Mouse (Mus musculus) kidney, adult 9 months (tissue): ENCODE results near the gene Smdt1.

Experiments used
- DNase-seq: peaks from one replicate; pipeline ENCODE4 v3.0.0; 2022

Gene Smdt1

DNA sequence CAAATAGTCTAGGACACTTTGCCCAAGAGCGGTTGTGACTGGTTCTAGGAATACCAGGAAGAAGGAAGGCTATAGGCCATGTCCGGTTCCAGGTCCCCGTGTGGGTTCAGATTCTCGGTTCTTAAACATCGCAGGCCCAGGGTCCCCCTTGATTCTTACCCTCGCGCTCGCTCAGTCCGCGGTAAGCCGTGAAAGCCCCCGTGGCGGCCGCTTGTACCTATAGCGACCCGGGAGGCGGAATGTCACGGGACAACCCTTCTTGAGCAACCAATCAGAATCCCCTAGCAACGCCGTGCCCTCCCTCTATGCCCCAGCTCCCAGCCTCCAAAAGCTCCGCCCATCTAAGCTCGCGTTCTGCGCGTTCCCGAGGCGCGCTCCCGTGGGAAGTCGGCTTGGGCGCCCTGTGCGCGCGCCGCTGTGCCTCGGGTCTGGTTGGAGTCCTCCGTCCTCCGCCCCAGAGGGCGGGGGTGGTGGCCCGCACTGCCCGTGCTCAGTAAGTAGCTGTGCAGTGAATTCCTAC is at the start of gene Smdt1, which contains the start of the genes Naga and Pheta2:
Smdt1 (plus strand) TSS at position 367 of the 520 bp plus-strand sequence.
Naga (minus strand) TSS at position 333 of the 520 bp plus-strand sequence.
Pheta2 (plus strand) TSS at position 350 of the 520 bp plus-strand sequence.
- peak; percentile 97 for DNase-seq

DNA sequence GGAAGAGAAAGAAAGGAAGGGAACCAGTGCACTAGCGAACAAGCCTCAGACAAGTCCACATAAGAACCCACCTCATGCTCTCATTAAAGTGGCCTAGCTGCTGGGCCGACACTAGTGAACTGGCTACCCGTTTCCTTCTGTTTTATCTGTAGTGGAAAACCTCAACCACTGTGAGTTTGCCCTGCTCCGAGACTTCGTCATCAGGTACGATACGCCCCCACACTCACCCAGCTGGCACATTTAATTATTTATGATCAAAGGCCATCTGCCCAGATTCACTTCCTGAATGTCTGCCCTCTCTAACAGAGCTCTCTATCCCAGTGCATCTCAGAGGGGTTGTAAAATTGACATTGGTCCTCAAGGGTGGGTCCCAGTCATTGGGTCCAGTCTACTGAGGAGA is 48.5 kb upstream of the Smdt1 start:
- DNase-seq = no peak

DNA sequence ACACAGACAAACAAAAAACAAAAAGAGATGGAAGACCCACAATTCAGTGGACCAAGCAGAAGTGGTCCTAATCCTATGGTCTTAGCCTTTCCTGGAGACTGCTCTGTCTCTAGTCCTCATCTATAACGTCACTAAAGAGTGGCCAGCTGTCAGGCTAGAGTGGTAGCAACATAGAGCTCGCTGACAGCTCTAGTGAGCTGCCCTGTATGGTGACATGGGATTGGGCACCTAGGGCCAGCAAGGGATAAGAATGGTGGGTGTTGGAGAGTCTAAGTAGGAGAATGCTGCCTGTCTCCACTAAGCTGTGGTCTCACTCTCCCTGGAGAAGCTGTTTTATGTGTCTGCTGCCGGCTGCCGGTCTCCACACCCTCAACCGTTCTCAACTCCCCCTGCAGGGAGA is 45.9 kb upstream of the Smdt1 start:
- DNase-seq = no peak

DNA sequence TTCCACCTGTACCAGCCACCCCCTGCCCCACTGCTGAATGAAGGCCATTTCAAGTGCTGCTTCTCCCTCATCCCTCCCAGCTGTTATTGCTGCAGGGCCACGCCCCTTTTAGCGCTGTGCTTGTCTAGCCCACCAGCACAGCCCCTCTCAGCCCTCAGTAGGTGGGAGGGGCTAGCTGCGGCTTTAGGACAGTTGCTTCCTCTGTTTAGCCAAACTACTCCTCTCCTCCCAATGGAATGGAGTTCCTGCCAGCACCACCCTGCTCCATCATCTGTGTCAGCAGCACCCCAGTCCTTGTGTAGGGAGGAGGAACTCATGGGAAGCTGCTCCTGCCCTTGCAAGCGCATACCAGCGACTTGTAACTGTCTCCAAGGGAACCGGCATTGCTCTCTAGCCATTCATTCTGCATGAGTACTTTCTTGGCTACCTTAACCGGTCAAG is 45.5 kb upstream of the Smdt1 start:
- peak; percentile 14 for DNase-seq

DNA sequence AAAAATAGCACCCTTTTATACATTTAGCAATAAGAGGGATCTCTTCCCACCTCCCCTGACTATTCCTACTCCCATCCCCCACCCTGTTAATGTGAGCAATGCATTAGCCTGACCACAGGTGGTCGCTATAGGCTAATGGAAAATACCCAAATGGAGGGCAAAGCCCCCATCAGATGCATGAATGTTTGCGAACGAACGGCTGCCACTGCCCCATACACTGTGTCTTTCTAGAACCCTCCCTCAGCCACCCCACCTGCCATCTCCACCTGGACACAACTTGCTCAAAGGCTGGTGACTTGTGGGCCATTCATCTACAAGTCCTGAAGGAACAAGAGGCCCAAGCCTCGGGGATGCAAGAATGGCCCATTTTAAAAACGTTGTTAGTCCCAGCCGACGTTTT is 44.7 kb upstream of the Smdt1 start:
- peak; percentile 29 for DNase-seq

DNA sequence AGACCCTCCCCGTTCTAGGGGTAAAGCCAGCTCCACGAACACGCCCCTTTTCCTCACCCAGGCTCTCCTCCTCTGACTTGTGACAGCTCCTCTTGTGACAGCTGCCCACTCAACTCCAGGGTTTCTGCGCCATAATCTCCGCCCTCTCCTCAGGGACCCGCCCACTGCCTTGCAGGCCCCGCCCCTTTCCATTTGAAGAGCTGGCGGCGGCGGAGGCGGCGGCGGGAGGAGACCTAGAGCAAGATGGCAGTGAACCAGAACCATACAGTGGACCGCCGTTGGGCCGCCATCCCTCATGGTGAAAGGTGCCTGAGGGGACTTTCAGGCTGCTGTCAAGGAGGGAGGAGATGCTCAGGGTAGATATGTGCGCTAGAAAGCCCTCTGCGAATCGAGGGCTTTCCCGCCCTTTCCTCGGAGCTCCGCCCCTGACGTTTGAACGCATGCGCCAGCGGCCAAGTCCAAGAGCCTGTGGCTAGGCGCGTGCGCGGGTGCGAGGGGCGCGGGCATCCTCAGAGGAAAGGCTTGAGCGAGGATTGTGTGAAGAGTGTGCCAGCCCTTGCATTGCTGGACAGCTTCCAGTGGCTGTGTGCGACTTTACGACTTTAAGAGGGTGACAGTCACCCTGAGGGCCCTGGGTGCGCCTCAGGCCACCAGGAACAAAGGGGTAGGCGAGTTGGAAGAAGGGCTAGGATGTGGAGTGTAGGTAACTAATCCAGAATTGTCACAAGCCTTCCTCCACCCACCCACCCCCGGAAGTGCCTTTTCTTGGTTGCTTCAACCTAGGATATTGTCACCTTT is 39.8 kb upstream of the Smdt1 start, which contains the start of gene Wbp2nl:
Wbp2nl (plus strand) TSS at position 191 of the 798 bp plus-strand sequence.
- DNase-seq = no peak

DNA sequence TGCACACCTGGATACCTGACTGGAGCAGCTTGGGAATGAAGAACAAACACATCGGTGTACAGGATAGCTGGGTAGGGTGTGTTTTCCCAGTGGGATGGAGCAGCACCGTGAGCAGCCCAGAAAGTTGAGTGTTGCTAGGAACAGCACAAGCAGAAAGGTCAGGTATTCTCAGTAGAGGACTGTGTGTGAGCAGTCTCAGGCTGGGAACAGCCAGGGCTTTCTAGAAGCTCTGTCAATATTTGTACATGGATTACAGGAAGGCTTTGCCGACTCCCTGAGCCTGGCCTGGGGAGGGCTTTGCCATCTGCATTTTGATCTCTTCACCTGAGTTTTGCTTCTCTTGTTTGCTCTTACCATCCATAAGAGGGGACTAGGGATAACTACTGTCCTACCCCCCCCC is 31.7 kb upstream of the Smdt1 start:
- DNase-seq = no peak

DNA sequence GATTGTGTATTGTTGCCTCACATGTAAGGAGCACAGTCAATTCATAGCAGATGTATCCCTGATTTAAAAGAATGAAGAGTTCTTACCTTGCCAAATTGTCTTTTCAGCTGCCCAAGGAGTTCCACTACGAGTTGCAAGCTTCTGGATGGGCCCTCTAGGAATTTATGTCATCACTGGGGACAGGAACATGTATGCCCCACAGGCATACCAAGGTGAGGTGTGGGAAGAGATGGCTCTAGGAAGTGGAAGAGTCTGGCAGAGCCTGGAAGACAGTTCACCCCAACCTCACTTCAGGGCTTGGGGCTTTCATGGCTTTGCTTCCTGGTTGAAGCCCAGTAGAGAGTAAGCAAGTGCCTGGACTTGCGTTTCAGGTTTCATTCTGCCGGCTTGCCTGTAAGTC is 30.3 kb upstream of the Smdt1 start:
- DNase-seq = no peak

DNA sequence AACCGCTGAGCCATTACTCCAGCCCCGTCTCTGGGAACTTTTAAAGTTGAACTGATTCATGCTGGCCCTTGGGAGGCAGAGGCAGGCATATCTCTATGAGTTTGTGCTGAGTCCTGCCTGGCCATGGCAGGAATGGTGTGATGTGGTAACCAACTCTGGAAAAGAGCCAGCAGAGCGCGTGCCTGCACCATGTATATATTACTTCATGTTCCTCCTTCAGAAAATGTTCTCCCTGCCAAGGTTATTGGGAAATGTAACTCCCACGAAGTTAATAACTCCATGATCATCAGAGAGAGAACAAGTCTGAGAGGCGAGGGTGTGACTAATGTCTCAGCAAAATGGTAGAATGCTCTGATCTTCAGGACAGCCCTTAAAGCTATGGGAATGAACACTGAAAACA is 20.9 kb upstream of the Smdt1 start:
- DNase-seq = no peak

DNA sequence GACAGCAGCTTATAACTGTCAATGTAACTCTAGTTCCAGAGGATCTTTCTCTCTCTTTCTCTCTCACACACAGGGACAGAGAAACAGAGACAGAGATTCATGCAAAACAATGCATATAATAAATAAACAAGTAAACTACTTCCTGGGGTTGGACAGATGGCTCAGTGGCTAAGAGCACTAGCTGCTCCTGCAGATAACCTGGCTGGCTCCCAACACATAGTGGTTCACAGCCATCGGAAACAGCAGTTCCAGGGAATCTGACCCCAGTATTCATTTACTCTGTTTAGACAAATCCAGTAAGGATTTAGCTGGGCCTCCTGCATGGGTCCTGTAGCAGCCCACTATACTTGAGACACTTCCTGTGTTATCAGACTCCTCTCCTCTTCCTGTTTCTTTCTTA is 19.1 kb upstream of the Smdt1 start:
- DNase-seq = no peak

DNA sequence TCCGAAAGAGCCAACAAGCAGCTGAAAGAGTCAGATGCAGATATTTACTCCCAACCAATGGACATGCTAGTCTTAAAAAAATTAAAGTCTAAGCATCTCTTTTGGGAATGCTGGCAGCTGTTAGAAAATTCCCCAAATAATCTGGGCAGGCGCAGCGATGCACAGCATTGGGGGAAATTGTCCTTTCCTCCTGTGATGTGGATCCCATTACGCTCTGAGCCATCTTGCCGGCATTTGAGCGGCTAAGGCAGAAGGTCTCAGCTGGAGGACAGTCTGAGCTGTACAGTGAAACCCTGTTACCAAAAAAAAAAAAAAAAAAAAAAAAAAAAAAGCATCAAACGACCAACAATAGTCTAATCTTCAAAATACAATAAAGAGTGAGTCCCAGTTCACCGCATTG is 16.6 kb upstream of the Smdt1 start:
- no peak for DNase-seq

DNA sequence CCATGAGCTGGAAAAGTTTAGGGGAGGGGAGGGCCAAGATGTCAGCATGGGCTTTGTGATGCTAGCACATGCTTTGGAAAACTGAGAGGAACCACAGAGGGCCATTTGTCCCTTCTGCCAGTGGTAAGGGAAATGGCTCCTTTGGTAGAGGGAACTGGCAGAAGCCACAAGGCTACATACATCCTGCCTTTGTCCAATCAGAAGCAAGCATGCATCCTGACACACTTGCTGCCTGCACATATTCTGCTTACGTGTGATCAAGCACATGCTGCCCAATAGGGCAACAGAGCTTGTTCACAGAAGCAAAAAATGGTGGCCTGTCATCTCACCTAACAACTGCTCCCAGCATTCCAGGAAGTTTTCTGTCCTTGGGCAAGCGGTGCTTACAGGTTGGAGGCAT is 13.4 kb upstream of the Smdt1 start:
- DNase-seq = no peak

DNA sequence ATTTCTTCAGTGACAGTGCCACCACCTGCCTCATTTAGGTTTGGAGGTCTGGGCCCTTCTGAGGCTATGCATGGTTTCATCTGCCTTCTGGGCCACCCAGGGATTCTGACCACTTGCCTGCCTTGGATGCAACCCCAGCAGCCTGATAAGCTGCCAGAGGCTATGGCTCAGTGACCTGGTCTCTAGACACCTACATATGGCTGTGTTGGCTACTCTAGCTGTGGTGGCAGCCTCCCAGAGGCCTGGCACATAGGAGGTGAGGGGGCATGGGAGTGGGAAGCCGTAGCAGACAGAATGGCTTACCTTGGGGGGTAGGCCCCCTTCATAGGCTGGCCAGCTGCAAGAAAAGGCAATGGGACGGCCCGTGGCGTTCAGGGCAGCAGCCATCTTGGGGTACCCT is 3.6 kb upstream of the Smdt1 start:
- no peak for DNase-seq

DNA sequence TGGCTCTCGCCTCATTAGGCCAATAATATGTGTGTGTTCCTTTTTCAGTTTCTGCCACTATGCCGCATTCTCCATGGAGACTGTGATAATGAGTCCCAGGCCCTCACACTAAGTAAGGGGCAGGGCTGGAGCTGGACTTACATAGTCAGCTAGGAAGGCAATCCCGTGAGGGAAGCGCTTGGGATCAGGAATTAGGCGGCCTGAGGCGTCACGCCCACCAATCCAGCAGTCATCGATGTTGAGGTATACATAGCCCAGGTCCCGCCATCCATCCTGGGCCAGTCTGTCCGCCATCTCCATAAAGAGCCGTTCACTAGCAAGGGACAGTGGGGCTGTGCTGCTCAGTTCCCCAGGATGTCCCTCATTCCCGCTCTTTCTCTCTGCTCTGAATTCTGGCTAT is 2.1 kb upstream of the Smdt1 start:
- no peak for DNase-seq

DNA sequence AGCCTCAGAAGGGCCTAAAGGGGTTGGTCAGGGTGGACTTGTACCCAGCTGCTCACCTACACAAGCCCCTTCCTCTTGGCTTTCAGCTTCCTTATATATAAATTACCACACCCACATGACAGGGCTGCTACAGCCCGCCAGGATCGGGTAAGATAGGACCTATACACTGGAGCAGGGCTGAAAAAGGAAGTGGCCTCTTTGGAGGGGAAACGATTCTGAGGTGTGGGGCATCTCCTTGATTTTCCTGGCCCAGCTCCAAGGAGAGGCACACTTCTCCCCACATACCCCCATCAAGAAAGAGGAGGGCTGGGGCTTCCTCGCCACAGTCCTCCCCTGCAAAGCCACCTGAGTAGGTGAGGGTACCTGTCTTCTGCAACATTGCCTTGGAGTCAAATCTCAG is 884 bp upstream of the Smdt1 start:
- no peak for DNase-seq

DNA sequence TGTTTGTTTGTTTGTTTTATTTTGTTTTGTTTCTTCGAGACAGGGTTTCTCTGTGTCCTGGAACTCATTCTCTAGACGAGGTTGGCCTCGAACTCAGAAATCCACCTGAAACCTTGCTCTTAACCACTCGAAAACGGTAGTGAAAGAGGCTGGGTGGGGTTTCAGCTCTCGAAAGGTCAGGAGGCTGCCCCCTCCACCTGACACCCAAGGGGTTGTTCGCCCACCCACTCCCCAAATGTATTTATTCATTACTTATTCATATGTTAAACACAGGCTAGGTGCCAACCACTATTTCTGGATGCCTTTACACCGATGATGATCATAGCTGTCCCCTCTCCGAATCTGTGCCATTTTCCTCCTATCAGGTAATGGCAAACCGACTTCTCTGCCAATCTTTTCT is 391 bp downstream of the Smdt1 start:
- no peak for DNase-seq

DNA sequence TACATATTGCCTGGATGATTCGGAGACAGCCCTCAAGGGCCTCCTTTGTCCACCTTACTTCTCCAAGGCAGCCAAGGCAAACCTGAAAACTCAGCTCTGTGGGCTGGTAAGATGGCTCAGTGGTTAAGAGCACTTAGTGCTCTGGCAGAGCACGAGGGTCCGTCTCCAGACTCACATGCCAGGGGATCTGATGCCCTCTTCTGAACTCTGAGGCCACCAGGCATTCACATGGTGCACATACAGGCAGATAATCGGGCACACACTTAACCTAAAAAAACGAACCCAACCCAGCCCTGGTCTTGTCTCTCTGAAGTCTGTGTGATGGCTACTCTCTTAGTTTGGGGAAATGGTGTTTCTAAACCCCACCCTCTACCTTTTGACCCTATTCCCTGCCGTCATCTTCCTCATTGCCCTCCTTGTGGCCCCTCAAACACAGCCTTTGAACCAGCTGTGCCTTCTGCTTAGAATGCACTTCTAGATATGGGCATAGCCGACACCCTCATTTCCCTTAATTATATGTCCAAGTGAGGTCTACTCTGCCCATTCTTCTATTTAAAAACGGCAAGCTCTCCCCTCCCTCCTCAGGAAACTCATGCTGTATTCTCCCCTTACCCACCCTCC is 985 bp downstream of the Smdt1 start:
- no peak for DNase-seq

DNA sequence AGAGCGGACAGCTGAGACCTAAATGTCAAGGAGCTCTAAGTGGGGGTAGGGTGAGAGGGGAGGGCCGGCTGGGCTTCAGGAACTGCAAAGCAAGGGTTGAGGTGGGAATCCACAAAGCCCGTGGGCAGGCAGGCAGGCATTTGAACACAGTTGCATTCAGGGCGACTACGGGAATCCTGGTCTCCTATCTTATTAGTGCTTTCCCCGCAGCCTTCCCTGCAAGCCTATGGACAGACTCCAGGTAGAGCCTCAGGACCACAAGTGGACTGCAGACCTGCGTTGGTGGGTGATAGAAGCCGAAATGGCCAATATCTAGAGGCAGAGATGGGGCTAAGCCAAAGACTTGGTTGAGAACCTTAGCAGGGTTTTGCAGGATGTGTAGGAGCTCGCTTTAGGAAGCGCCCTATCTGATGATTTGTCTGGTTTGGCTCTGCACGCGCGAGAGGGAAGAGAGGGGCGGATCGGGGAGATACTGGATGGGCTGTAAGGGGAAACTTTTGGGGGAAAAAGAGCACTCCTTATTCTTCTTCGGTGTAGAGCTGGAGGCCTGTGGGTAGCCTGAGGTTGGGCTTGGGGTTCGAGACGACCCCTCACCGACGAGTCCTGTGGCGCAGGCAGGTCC is 1.8 kb downstream of the Smdt1 start:
- no peak for DNase-seq

DNA sequence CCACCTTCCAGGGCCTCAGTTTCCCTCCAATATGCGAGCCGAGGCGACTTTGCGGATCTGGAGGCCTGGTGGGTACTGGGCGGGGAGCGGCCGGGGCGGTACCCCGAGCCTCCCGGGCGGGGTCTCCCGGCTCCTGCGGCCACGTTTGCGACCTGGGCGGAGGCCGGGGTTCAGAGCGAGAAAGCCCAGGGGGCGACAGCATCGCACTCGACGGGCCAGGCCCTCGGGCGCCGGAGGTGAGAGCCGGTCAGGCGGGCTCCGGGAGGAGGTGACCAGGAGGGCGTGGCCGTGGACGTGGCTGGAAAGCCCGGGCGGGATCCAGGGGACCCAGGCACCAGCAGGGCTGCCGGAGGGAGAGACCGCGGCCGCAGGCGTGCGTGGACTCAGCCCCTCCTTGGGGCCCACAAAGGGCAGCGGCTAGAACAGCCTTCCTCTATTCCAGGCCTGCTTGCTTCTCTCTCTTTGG is 2.3 kb downstream of the Smdt1 start:
- peak; percentile 26 for DNase-seq

DNA sequence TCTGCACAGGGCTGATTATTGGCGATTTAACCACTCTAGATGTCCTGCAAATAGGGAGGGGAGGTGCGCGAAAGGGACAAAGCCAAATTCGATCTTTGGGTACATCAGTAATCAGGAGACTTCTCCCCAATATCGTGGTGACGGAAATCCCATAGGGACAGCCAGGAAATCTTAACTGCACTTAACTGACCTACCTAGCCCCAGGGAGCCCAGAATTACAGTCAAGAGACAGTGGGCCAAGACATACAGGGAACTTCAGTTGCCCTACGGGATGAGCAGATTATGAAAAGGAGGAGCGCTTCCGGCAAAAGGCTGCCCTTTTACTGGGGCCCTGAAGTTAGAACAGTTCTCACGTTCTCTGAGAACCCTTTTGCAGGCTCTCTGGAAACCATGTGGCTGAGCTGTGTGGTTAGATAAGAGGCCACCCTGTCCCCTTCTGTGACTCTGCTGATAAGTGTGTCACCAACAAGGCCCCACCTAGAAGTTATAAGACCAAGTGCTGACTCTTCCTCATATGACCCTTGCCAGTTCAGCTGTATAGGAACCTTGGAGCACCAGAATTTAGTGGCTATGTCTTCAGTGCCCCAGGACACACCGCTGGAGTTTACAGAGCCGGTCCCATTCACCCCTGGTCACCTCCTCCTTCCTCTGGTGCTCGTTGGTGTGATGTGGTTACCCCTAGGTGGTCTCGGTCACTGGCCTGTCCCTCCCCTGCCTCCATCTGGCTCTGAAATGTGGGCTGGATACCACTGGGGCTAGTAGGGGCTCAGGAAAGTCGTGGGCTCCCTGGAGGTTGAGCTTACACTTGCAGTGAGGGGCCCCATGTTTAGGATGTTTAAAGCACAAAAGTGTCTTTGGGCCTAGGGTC is 3.1 kb downstream of the Smdt1 start:
- DNase-seq = peak; percentile 4

DNA sequence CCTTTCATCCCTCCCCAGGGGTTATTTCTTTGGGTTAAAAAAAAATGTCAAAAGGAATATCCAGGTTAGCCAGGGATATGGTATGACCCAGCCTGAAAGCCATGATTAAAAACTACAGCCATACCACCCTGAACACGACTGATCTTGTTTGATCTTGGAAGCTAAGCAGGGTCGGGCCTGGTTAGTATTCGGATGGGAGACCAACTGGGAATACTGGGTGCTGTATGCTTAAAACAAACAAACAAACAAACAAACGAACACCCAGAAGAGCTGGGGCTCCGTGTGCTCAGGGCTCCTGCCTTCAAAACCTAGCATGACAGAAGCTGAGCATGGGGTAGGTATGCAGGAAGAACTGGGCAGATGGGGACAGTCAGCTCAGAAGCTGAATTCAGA is 3.8 kb downstream of the Smdt1 start:
- peak; percentile 5 for DNase-seq
